Mouse (Mus musculus): ENCODE data around the gene Ttc17.
"Not testable (repeated sequence)": the region's sequence is repeated elsewhere in the genome, so short reads cannot be mapped to it uniquely, and the experiment has no call there.

Ttc17 gene

GRCm38 (mm10) chr2:94406083-94406957 lies at the start of gene Ttc17:
Gene Ttc17, minus strand, starts transcription at chr2:94406689.
- DNase-seq (ENCODE audit: low spot score in 2 of 2), result peak; percentile 82 to 84

GRCm38 (mm10) chr2:94449643-94450042 lies 43.2 kb upstream of the Ttc17 start:
- no peak for DNase-seq (ENCODE audit: low spot score in 2 of 2)

- DNase-seq (ENCODE audit: low spot score in 2 of 2), result no peak
Observed at GRCm38 (mm10) chr2:94436952-94437351, 30.5 kb upstream of the Ttc17 start.

DNA sequence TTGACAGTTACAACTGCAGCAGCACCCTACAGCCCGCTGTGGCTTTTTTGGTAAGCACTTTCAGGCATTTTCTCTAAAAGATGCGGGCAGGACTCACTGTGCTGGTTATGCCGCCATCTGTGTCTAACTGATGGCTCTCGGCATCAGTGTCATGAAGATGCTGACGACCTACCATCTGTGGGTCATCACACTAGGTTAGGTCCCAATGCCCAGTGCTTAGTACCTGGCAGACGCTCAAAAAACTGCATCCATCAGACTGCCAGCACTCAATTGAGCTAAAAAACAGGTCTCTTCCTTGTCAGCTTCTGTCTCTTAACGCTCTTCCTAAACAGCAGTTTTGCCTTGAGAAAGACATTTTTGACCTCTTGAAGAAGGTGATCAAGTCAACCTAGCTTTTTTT lies 29.0 kb upstream of the Ttc17 start:
- no peak for DNase-seq (ENCODE audit: low spot score in 2 of 2)

GRCm38 (mm10) chr2:94434833-94435232 lies 28.3 kb upstream of the Ttc17 start:
- DNase-seq (ENCODE audit: low spot score in 2 of 2), result no peak

DNA sequence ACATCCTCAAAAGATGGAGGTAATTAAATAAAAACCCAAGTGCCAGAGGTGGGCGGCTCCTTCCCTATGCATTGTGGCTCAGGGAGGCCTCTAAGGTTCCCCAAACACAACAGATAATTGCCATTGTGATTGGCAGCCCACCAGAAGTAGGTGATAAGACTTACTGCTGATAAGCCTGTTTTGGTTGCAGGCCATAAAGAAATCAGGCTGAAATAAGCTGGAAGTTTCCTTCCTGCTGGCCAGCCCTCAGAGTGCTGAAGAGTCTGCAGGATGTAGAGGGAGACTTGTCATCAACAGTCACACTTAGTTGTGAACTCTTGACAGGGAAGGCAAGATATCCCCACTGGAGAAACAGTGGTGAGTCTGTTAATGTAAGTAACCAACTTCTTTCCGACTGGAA lies 25.7 kb upstream of the Ttc17 start:
- no peak for DNase-seq (ENCODE audit: low spot score in 2 of 2)

DNA sequence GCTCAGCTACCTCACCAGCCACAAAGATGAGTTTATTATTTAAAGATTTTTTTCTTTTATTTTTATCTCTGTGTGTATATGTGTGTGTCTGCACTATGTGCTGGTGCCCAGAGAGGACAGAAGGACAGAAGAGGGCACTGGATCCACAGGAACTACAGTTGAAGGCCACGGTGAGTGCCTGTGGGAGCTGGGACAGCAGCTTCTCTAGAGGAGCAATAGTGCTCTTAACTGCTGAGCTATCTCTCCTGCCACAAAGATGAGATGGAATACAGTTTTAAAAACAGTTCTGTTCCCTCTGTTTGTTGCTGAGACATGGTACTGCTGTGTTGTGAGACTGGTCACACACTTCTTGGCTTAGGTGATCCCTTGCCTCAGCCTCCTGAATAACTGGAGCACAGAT lies 22.0 kb upstream of the Ttc17 start:
- no peak for DNase-seq (ENCODE audit: low spot score in 2 of 2)

- DNase-seq (ENCODE audit: low spot score in 2 of 2), result no peak
Observed at GRCm38 (mm10) chr2:94407441-94407840, 952 bp upstream of the Ttc17 start.

- no peak for DNase-seq (ENCODE audit: low spot score in 2 of 2)
Observed at GRCm38 (mm10) chr2:94407021-94407420, 532 bp upstream of the Ttc17 start.

DNA sequence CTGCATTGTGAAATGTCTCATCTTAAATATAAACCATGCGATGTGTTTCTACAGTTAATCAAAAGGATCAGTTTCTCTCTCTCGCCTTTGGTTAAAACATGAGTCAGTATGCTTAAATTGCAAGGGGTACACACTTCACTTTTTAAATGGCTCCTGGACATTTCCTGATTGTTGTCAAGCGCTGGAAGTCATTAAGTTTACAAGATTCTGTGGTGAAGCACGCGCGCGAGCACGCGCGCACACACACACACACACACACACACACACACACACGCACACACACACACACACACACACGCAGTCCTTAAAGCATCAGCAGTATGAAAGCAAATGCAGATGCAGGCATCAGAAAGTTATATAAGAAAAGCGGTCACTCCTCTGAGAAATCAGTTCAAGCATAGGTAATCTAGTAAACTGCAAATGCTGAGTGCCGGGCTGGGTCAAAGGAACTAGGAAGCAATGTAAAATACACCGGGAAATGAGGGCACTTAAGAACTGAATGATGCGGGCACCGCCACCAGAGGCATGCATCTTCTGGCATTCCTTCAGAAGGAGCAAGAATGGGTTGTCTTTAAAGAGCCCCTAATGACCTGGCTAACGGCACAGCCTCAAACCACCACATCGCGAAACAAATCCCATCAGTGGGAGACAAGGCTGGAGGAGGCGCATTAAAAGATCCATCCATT lies 949 bp downstream of the Ttc17 start:
- no peak for DNase-seq (ENCODE audit: low spot score in 2 of 2)

GRCm38 (mm10) chr2:94404512-94405240 lies 1.8 kb downstream of the Ttc17 start:
- DNase-seq (ENCODE audit: low spot score in 2 of 2), result no peak

DNA sequence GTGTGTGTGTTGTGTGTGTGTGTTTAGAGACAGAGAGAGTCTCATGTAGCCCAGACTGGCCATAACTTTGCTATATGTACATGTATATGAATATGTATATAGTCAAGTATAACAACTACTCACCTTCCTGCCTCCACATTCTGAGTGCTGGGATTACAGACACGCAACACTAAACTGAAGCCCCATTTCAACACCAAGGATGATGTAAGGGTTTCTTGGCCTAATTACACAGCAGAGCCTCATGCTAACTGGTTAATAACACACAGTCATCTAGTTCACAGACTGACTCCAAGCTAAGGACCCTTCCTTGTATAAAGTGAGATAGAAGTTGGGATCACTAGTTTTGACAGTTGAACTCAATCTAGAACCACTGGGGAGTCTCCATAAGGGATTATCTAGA lies 3.9 kb downstream of the Ttc17 start:
- DNase-seq (ENCODE audit: low spot score in 2 of 2), result no peak

GRCm38 (mm10) chr2:94402096-94402495 lies 4.4 kb downstream of the Ttc17 start:
- no peak for DNase-seq (ENCODE audit: low spot score in 2 of 2)

GRCm38 (mm10) chr2:94401006-94401405 lies 5.5 kb downstream of the Ttc17 start:
- no peak for DNase-seq (ENCODE audit: low spot score in 2 of 2)

DNA sequence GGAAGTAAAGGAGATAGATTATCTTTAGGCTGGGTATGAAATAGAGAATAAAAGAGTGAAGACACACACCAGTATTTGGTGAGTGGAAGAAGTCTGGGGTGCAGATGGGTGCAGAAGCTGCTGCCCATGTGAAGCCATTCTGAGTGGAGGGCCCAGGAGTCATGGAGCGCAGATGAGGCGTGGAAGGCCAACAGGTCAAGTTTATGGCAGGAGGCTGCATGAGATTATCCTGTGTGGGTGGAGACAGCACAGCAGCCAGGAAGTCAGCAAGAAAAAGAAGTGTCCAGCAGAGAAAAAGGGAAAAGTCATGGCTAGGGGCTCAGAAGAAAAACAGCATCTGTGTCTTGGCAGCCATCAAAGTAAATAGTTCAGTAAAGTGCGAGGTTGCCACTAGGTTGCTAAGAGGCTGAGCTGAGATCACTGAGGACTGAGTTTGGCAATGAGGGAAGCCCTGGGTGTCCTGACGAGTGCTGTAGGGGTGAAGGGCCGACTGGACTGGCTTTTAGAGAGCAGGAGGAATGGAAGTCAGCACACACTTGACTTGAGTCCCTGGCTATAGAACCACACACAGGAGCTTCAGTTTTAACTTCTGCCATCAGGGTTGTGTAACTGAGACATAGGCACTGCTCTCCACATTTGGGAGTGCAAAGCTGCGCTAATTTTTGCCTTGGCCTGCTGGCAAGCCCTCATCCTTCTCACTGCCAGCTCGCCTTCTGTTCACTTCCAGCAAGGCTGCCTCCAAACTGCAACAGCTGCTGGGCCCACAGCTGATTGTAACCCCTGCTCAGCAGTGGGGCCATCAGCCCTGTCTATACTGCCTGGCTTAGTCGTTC lies 8.1 kb downstream of the Ttc17 start:
- DNase-seq (ENCODE audit: low spot score in 2 of 2), result no peak

- DNase-seq (ENCODE audit: low spot score in 2 of 2), result no peak
Observed at GRCm38 (mm10) chr2:94397453-94397852, 9.0 kb downstream of the Ttc17 start.

GRCm38 (mm10) chr2:94396325-94396724 lies 10.2 kb downstream of the Ttc17 start:
- DNase-seq (ENCODE audit: low spot score in 2 of 2), result no peak

DNA sequence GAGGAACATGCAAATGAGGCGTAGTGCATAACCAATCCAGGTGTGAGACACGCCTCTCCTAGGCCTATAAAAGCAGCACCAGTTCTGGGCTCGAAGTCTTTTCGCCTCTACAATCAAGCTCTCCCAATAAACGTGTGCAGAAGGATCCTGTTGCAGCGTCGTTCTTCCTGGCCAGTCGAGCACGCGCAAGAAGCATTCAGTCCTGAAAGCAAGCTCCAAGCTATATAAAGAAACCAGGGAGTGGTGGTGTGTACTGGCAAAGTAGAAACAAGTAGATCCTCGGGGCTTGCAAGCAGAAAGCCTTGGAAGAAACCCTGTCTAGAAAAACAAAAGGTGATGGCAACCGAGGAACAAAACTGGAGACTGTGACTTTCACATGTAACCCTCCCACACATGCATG lies 15.4 kb downstream of the Ttc17 start:
- not testable (repeated sequence) for DNase-seq (ENCODE audit: low spot score in 2 of 2)

DNA sequence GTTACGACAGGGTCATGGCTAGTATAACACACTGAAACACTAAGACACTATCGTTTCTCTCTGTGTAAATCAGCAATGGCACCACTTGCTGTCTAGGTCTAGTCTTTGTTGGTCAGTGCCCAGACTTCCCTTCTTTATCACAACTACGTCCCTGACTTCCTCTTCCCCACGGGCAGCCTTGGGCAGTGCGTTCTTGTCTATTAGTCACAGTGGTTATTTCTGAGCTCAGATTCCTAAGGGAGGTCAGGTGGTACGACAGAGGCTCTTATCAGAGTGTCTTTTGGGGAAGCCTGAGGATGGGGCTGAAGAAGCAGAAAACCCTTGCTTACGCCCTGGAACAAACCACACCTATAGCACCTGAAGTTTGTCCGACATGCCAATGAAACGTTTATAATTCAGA lies 17.5 kb downstream of the Ttc17 start:
- DNase-seq (ENCODE audit: low spot score in 2 of 2), result no peak

- no peak for DNase-seq (ENCODE audit: low spot score in 2 of 2)
Observed at GRCm38 (mm10) chr2:94387846-94388245, 18.6 kb downstream of the Ttc17 start.

DNA sequence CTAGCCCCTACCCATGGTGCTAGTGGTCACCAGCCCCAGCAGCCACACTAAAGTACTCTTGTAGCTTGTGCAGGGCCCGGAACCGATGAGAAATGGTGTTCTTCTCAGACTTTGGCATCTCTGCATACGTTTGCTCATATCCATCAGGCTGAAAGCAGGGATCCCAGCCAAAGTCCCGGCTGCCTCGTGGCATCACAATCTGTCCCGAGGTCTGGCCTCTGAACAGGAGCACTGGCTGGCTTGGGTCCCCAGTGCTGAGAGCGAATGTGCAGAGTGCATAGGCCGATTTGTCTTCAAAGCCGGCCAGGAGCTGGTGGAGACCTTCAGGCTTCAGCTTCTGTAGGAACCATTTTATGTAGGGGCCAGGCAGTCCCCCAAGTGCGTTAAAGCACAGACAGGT lies 22.0 kb downstream of the Ttc17 start:
- not testable (repeated sequence) for DNase-seq (ENCODE audit: low spot score in 2 of 2)

Measured in urinary bladder, adult 18-20 months (tissue).